In genomic region chr13:52826666-52827065, GRCm38 (mm10) we compare ENCODE assay signal across 15 mouse cellular contexts.
"Had no signal": no experiment of that assay in that cellular context is flagged by ENCODE, and none has a peak within 500 bp of the region (broad histone marks: within the 10 kb centered on the region; RNA-seq: fewer than 3 reads in every experiment).

No protein-coding gene starts in this region.

- H3K9me3 ChIP-seq: megakaryocyte, embryonic 14.5 days; midbrain, embryonic 13.5 days; midbrain, embryonic 15.5 days; neural tube, embryonic 12.5 days; stomach, embryonic 15.5 days had no signal

- H3K27me3 ChIP-seq: megakaryocyte, embryonic 14.5 days; midbrain, embryonic 15.5 days; neural tube, embryonic 12.5 days; stomach, embryonic 15.5 days had no signal

- H3K4me3 ChIP-seq: megakaryocyte, embryonic 14.5 days; midbrain, embryonic 13.5 days; midbrain, embryonic 15.5 days; neural tube, embryonic 12.5 days; stomach, embryonic 15.5 days had no signal

- ATAC-seq: midbrain, embryonic 13.5 days; midbrain, embryonic 15.5 days had no signal

- H3K4me2 ChIP-seq: liver, embryonic 11.5 days; midbrain, embryonic 11.5 days; midbrain, embryonic 13.5 days; midbrain, embryonic 15.5 days; neural tube, embryonic 12.5 days; stomach, embryonic 15.5 days had no signal

- H3K27ac ChIP-seq: macrophage; midbrain, embryonic 13.5 days; midbrain, embryonic 15.5 days; neural tube, embryonic 12.5 days; stomach, embryonic 15.5 days; stomach, postnatal 0 days had no signal

- H3K9ac ChIP-seq: midbrain, embryonic 13.5 days; midbrain, embryonic 15.5 days; neural tube, embryonic 12.5 days; stomach, embryonic 15.5 days had no signal

- H3K36me3 ChIP-seq: midbrain, embryonic 13.5 days; midbrain, embryonic 15.5 days; neural tube, embryonic 12.5 days; stomach, embryonic 15.5 days had no signal

- DNase-seq: liver; lung, postnatal 14 days; right cerebral cortex, postnatal 14 days; thymus, adult 2 months; thymus, postnatal 25 days; thymus, postnatal 4 days had no signal
